Mouse (Mus musculus) gastrocnemius, adult 18-20 months (tissue): Measurements from ENCODE around the gene Lamc3. TPM values are rescaled to one million over a fixed set of nuclear protein-coding genes. Genes with fewer than 3 reads are reported as not detected.
A peak's percentile ranks its signal among the peaks of the same experiment; 100 is the strongest.
"Not testable (repeated sequence)": the region's sequence is repeated elsewhere in the genome, so short reads cannot be mapped to it uniquely, and the experiment has no call there.

Experiments used
- DNase-seq: peaks from one replicate; pipeline ENCODE4 v3.0.0; 2021; ENCODE audit warnings: low spot score
- total RNA-seq, 2 experiments: library from RNA; stranded (reverse); gene quantifications; 2 replicates each; pipeline ENCODE4 v1.2.3; 2021

Gene Lamc3
- total RNA-seq, 2 experiments from 2014 or later: 0.16 to 0.33 TPM

GRCm38 (mm10) chr2:31876446-31876845, 10.6 kb upstream of the Lamc3 start:
- DNase-seq: no peak

GRCm38 (mm10) chr2:31878610-31879009, 8.5 kb upstream of the Lamc3 start:
- DNase-seq: no peak

- no peak for DNase-seq
Measured at GRCm38 (mm10) chr2:31880868-31881267, 6.2 kb upstream of the Lamc3 start.

- DNase-seq: no peak
Measured at GRCm38 (mm10) chr2:31883061-31883460, 4.0 kb upstream of the Lamc3 start.

- peak; percentile 30 for DNase-seq
Measured at GRCm38 (mm10) chr2:31884806-31885205, 2.3 kb upstream of the Lamc3 start.

- no peak for DNase-seq
Measured at GRCm38 (mm10) chr2:31888871-31889270, 1.8 kb downstream of the Lamc3 start.

- no peak for DNase-seq
Measured at GRCm38 (mm10) chr2:31891219-31891618, 4.1 kb downstream of the Lamc3 start.

GRCm38 (mm10) chr2:31893110-31893669, 6.1 kb downstream of the Lamc3 start:
- DNase-seq: peak; percentile 73

GRCm38 (mm10) chr2:31894221-31894870, 7.3 kb downstream of the Lamc3 start:
- peak; percentile 74 for DNase-seq

GRCm38 (mm10) chr2:31900932-31901331, 13.8 kb downstream of the Lamc3 start:
- DNase-seq: no peak

GRCm38 (mm10) chr2:31901659-31902362, 14.7 kb downstream of the Lamc3 start:
- no peak for DNase-seq

- DNase-seq: no peak
Measured at GRCm38 (mm10) chr2:31904089-31904488, 17.0 kb downstream of the Lamc3 start.

GRCm38 (mm10) chr2:31904622-31905021, 17.5 kb downstream of the Lamc3 start:
- no peak for DNase-seq

- DNase-seq: no peak
Measured at GRCm38 (mm10) chr2:31905682-31906081, 18.6 kb downstream of the Lamc3 start.

GRCm38 (mm10) chr2:31906407-31906806, 19.3 kb downstream of the Lamc3 start:
- DNase-seq: no peak

GRCm38 (mm10) chr2:31912575-31912974, 25.5 kb downstream of the Lamc3 start:
- DNase-seq: no peak

- DNase-seq: not testable (repeated sequence)
Measured at GRCm38 (mm10) chr2:31914213-31914612, 27.1 kb downstream of the Lamc3 start.

- peak; percentile 72 for DNase-seq
Measured at GRCm38 (mm10) chr2:31915112-31915511, 28.0 kb downstream of the Lamc3 start.

- DNase-seq: peak; percentile 50
Measured at GRCm38 (mm10) chr2:31917636-31918035, 30.5 kb downstream of the Lamc3 start.

GRCm38 (mm10) chr2:31923645-31924044, 36.6 kb downstream of the Lamc3 start:
- DNase-seq: no peak

- no peak for DNase-seq
Measured at GRCm38 (mm10) chr2:31924811-31925210, 37.7 kb downstream of the Lamc3 start.

GRCm38 (mm10) chr2:31925936-31926335, 38.8 kb downstream of the Lamc3 start:
- no peak for DNase-seq

- no peak for DNase-seq
Measured at GRCm38 (mm10) chr2:31929664-31930063, 42.6 kb downstream of the Lamc3 start.
